Mouse (Mus musculus) myocyte (in vitro differentiated cells): ENCODE results near the gene Bach2.

Experiments
- E2F4 ChIP-seq: IDR thresholded peaks from one replicate; pipeline ENCODE4 v1.6.1; 2011; ENCODE audit warnings: mild to moderate bottlenecking, control low read depth, moderate library complexity; ENCODE audit not compliant: insufficient read depth
- MYOG ChIP-seq, 3 experiments: IDR thresholded peaks; one replicate each; pipeline ENCODE4 v1.6.1; 2011; ENCODE audit warnings: control low read depth in 2 of 3, low read depth in 2 of 3, mild to moderate bottlenecking in 2 of 3; ENCODE audit not compliant: insufficient read length in 2 of 3, control insufficient read depth in 1 of 3, insufficient read depth in 1 of 3
- POLR2A ChIP-seq: IDR thresholded peaks from one replicate; pipeline ENCODE4 v1.6.1; 2011; ENCODE audit warnings: low read depth, mild to moderate bottlenecking, control low read depth, moderate library complexity; ENCODE audit not compliant: insufficient read length
- POLR2AphosphoS2 ChIP-seq: IDR thresholded peaks from one replicate; pipeline ENCODE4 v1.6.1; 2011; ENCODE audit warnings: low read depth, control low read depth; ENCODE audit not compliant: insufficient read length

DNA sequence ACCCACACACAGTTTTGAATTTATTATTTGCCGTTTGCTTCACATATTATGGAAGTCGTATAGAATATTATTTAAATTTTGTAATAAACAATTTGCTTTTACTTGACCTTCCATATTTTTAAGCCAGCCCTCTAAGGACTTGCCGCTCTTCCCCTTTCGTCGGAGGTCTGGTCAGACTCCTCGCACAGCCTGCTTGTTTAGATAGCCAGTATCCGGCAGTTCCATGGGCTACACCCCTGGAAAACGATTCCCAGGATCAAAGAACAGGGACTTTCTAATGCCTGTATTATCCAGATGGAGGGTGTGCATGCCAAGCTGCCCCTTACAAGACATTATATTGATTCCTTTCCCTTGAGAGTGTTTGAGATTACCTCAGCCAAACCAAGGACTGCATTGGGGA lies 113.8 kb downstream of the Bach2 start:
- TF ChIP-seq POLR2A (no peak), E2F4 (no peak), MYOG (IDR thresholded peaks at IDR 0.05; ENCODE audit: control insufficient read depth in 1 of 3, insufficient read depth in 1 of 3, insufficient read length in 2 of 3, low read depth in 2 of 3) (no peak), POLR2AphosphoS2 (no peak)
